Mouse (Mus musculus): ENCODE measurements at regions not wholly inside any gene's neighbourhood (a gene's known extent, or its start where the extent isn't known, plus 50 kb on each side); places are given as distances from the start of the nearest gene placed in this dataset.

DNA sequence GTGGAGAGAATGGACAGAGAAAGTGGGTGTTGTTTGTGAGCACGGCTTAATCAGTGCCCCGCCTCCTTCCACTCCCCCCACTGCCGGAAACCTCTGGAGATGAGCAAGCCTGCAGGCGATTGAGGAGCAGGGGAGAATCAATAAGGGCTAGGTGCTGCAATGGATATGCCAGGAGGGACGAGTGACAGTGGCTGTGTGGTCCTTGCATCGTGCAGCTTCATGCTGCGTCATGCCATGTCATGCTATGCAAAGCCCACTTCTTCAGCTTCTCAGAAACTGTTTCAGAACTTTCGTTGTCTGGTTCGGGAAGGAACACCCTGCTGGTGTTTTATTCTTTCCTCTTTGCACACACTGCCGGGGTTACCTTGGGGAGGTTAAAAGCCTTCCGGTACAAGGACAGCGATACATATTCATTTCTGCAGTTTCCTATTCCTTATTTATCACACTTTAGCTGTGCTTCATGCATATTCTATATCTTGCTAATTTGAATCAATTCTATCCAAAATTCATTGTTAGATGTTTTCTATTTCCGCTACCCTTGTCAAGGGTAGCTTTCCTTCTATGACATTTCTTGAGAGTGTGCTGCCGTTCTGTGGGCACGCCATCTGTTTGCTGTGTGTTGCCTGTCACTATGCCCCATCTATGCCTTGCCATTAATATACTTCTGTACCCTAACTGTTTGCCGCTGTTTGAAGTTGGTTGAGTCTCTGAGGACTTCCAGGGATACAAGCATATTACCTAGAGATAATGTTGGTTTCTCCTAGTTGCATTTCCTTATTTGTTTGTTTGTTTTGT lies 202.8 kb upstream of the Stt3b start:
- no peak for TF ChIP-seq CTCF (IDR thresholded peaks at IDR 0.05; ENCODE audit: low read depth, low read length)
- TF ChIP-seq POLR2A (IDR thresholded peaks at IDR 0.05; ENCODE audit: extremely low read depth, insufficient read depth, low read length), result no peak
